Mouse (Mus musculus) neural tube, embryonic 10.5 days (tissue): ENCODE data around the gene Pou2af1.

Experiments
- DNase-seq: peaks from one replicate; pipeline ENCODE4 v3.0.0-alpha.2; 2017; ENCODE audit warnings: low spot score; ENCODE audit errors: extremely low spot score

Gene Pou2af1

GRCm38 (mm10) chr9:51213023-51213728 lies at the start of gene Pou2af1:
TSS of gene Pou2af1 (plus strand) at chr9:51213708.
- DNase-seq, result no peak

- DNase-seq, result no peak
Measured at GRCm38 (mm10) chr9:51163989-51164388, 49.5 kb upstream of the Pou2af1 start.

- DNase-seq, result no peak
Measured at GRCm38 (mm10) chr9:51165312-51166180, 48.0 kb upstream of the Pou2af1 start, which contains the start of gene Gm32742. TSS of gene Gm32742 (minus strand) at chr9:51165517.

- no peak for DNase-seq
Measured at GRCm38 (mm10) chr9:51167954-51168353, 45.6 kb upstream of the Pou2af1 start.

GRCm38 (mm10) chr9:51168698-51169097 lies 44.8 kb upstream of the Pou2af1 start:
- DNase-seq, result no peak

GRCm38 (mm10) chr9:51169133-51169532 lies 44.4 kb upstream of the Pou2af1 start:
- no peak for DNase-seq

- no peak for DNase-seq
Measured at GRCm38 (mm10) chr9:51170298-51170697, 43.2 kb upstream of the Pou2af1 start.

GRCm38 (mm10) chr9:51174890-51175464 lies 38.5 kb upstream of the Pou2af1 start:
- no peak for DNase-seq

GRCm38 (mm10) chr9:51175722-51176121 lies 37.8 kb upstream of the Pou2af1 start:
- DNase-seq, result no peak

- no peak for DNase-seq
Measured at GRCm38 (mm10) chr9:51178297-51178696, 35.2 kb upstream of the Pou2af1 start.

- DNase-seq, result no peak
Measured at GRCm38 (mm10) chr9:51180621-51181020, 32.9 kb upstream of the Pou2af1 start.

- no peak for DNase-seq
Measured at GRCm38 (mm10) chr9:51182716-51183710, 30.5 kb upstream of the Pou2af1 start.

GRCm38 (mm10) chr9:51185386-51185785 lies 28.1 kb upstream of the Pou2af1 start:
- no peak for DNase-seq

- DNase-seq, result no peak
Measured at GRCm38 (mm10) chr9:51185871-51186270, 27.6 kb upstream of the Pou2af1 start.

GRCm38 (mm10) chr9:51190655-51191054 lies 22.9 kb upstream of the Pou2af1 start:
- no peak for DNase-seq

- no peak for DNase-seq
Measured at GRCm38 (mm10) chr9:51194790-51195189, 18.7 kb upstream of the Pou2af1 start.

- no peak for DNase-seq
Measured at GRCm38 (mm10) chr9:51208974-51209332, 4.6 kb upstream of the Pou2af1 start.

GRCm38 (mm10) chr9:51211191-51211590 lies 2.3 kb upstream of the Pou2af1 start:
- no peak for DNase-seq

GRCm38 (mm10) chr9:51213729-51214237 lies 275 bp downstream of the Pou2af1 start:
- DNase-seq, result no peak

GRCm38 (mm10) chr9:51215311-51215710 lies 1.8 kb downstream of the Pou2af1 start:
- no peak for DNase-seq

GRCm38 (mm10) chr9:51215949-51216348 lies 2.4 kb downstream of the Pou2af1 start:
- no peak for DNase-seq
